Mouse (Mus musculus): Measurements from ENCODE around the gene Tmem107. TPM values are rescaled to one million over a fixed set of nuclear protein-coding genes. Genes with fewer than 3 reads are reported as not detected.
A peak's percentile ranks its signal among the peaks of the same experiment; 100 is the strongest.

The Tmem107 gene
- polyA plus RNA-seq, 1 experiment from 2014 or later = 59.8 TPM

- H3K4me2 ChIP-seq (replicated peaks; ENCODE audit: low read depth, low read length) = peak overlapping the region; percentile 89
- no peaks in the 10 kb centered on the region for H3K36me3 ChIP-seq (ENCODE audit: control insufficient read depth, insufficient read depth, low read length)
- H3K27me3 ChIP-seq (ENCODE audit: control insufficient read depth, insufficient read depth, low read length) = no peaks in the 10 kb centered on the region
- no peak overlapping the region for H3K9ac ChIP-seq (replicated peaks; ENCODE audit: low read depth, low read length)
- H3K4me1 ChIP-seq (ENCODE audit: control insufficient read depth, insufficient read depth, low read length) = peaks cover 12% of the 10 kb centered on the region
- H3K27ac ChIP-seq (ENCODE audit: low read length) = no peak overlapping the region
- peak overlapping the region; percentile 32 for H3K4me3 ChIP-seq (ENCODE audit: low read depth, low read length)
- WGBS = 10% methylated on average over 8 of the region's 8 CpGs
- no peaks in the 10 kb centered on the region for H3K9me3 ChIP-seq (ENCODE audit: control insufficient read depth, low read depth, low read length)
- no peak for ATAC-seq (ENCODE audit: insufficient number of reproducible peaks, insufficient read depth, low FRiP score, low read depth)
These were observed 3.6 kb upstream of the Tmem107 start for GRCm38 (mm10) chr11:69066956-69067355.

GRCm38 (mm10) chr11:69067601-69068000 lies 3.0 kb upstream of the Tmem107 start:
- 45% methylated on average over 6 of the region's 6 CpGs for WGBS

DNA sequence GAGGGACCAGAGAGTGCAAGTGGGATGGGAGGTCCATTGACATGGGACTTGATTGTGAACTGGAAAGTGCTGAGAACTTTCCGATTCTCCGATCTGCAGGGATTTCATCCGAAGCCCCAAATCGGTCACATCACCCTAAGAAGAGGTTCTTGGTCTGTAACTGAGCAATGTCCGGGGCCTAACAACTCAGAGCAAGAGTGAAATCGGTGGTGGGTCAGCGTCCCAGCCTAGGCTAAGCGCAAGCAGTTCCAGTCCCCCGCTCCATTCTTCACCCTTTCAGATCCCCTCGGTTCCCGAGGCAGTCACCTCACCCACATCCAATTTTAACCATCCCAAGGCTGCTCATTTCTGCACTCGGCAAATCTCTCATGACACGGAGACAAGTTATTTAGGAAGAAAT lies 513 bp upstream of the Tmem107 start:
- no peaks in the 10 kb centered on the region for H3K27me3 ChIP-seq (ENCODE audit: control insufficient read depth, insufficient read depth, low read length)
- H3K27ac ChIP-seq (ENCODE audit: low read length) = peak overlapping the region; percentile 95
- H3K9ac ChIP-seq (replicated peaks; ENCODE audit: low read depth, low read length) = peak overlapping the region; percentile 70
- ATAC-seq (ENCODE audit: insufficient number of reproducible peaks, insufficient read depth, low FRiP score, low read depth) = no peak
- H3K9me3 ChIP-seq (ENCODE audit: control insufficient read depth, low read depth, low read length) = no peaks in the 10 kb centered on the region
- WGBS = under 1% methylated on average over 13 of the region's 13 CpGs
- no peaks in the 10 kb centered on the region for H3K36me3 ChIP-seq (ENCODE audit: control insufficient read depth, insufficient read depth, low read length)
- H3K4me1 ChIP-seq (ENCODE audit: control insufficient read depth, insufficient read depth, low read length) = peaks cover 21% of the 10 kb centered on the region
- peak overlapping the region; percentile 52 for H3K4me2 ChIP-seq (replicated peaks; ENCODE audit: low read depth, low read length)
- H3K4me3 ChIP-seq (ENCODE audit: low read depth, low read length) = peak overlapping the region; percentile 60

More at GRCm38 (mm10) chr11:69067601-69068000, 3.0 kb upstream of the Tmem107 start:
- H3K4me3 ChIP-seq (ENCODE audit: low read depth, low read length) = no peak overlapping the region
- H3K27ac ChIP-seq (ENCODE audit: low read length) = no peak overlapping the region
- H3K36me3 ChIP-seq (ENCODE audit: control insufficient read depth, insufficient read depth, low read length) = no peaks in the 10 kb centered on the region
- H3K4me1 ChIP-seq (ENCODE audit: control insufficient read depth, insufficient read depth, low read length) = peaks cover 17% of the 10 kb centered on the region
- no peak overlapping the region for H3K9ac ChIP-seq (replicated peaks; ENCODE audit: low read depth, low read length)
- H3K27me3 ChIP-seq (ENCODE audit: control insufficient read depth, insufficient read depth, low read length) = no peaks in the 10 kb centered on the region
- H3K4me2 ChIP-seq (replicated peaks; ENCODE audit: low read depth, low read length) = no peak overlapping the region
- H3K9me3 ChIP-seq (ENCODE audit: control insufficient read depth, low read depth, low read length) = no peaks in the 10 kb centered on the region
- ATAC-seq (ENCODE audit: insufficient number of reproducible peaks, insufficient read depth, low FRiP score, low read depth) = no peak

- ATAC-seq (ENCODE audit: insufficient number of reproducible peaks, insufficient read depth, low FRiP score, low read depth) = no peak
- Histone ChIP-seq H3K27ac (ENCODE audit: low read length) (peak overlapping the region; percentile 95; the same call in 1 of the 2 replicates), H3K27me3 (ENCODE audit: control insufficient read depth, insufficient read depth, low read length) (no peaks in the 10 kb centered on the region), H3K4me3 (ENCODE audit: low read depth, low read length) (peak overlapping the region; percentile 60), H3K9me3 (ENCODE audit: control insufficient read depth, low read depth, low read length) (no peaks in the 10 kb centered on the region), H3K36me3 (ENCODE audit: control insufficient read depth, insufficient read depth, low read length) (no peaks in the 10 kb centered on the region), H3K9ac (replicated peaks; ENCODE audit: low read depth, low read length) (peak overlapping the region; percentile 70; the same call in 1 of the 2 replicates), H3K4me1 (ENCODE audit: control insufficient read depth, insufficient read depth, low read length) (peaks cover 21% of the 10 kb centered on the region), H3K4me2 (replicated peaks; ENCODE audit: low read depth, low read length) (peak overlapping the region; percentile 52)
- WGBS = 22% methylated on average over 9 of the region's 9 CpGs
These were observed 656 bp downstream of the Tmem107 start for GRCm38 (mm10) chr11:69071262-69071661.

GRCm38 (mm10) chr11:69072234-69072633 lies 1.6 kb downstream of the Tmem107 start:
- peak overlapping the region; percentile 24; the same call in 1 of the 2 replicates for H3K4me3 ChIP-seq (ENCODE audit: low read depth, low read length)
- no peak overlapping the region; the same call in 1 of the 2 replicates for H3K9ac ChIP-seq (replicated peaks; ENCODE audit: low read depth, low read length)
- no peak for ATAC-seq (ENCODE audit: insufficient number of reproducible peaks, insufficient read depth, low FRiP score, low read depth)
- H3K27ac ChIP-seq (ENCODE audit: low read length) = peak overlapping the region; percentile 96
- WGBS = 77% methylated on average over 11 of the region's 11 CpGs
- H3K9me3 ChIP-seq (ENCODE audit: control insufficient read depth, low read depth, low read length) = no peaks in the 10 kb centered on the region
- peak overlapping the region; percentile 45; the same call in 1 of the 2 replicates for H3K4me2 ChIP-seq (replicated peaks; ENCODE audit: low read depth, low read length)
- H3K4me1 ChIP-seq (ENCODE audit: control insufficient read depth, insufficient read depth, low read length) = peaks cover 21% of the 10 kb centered on the region
- no peaks in the 10 kb centered on the region for H3K27me3 ChIP-seq (ENCODE audit: control insufficient read depth, insufficient read depth, low read length)
- no peaks in the 10 kb centered on the region for H3K36me3 ChIP-seq (ENCODE audit: control insufficient read depth, insufficient read depth, low read length)

DNA sequence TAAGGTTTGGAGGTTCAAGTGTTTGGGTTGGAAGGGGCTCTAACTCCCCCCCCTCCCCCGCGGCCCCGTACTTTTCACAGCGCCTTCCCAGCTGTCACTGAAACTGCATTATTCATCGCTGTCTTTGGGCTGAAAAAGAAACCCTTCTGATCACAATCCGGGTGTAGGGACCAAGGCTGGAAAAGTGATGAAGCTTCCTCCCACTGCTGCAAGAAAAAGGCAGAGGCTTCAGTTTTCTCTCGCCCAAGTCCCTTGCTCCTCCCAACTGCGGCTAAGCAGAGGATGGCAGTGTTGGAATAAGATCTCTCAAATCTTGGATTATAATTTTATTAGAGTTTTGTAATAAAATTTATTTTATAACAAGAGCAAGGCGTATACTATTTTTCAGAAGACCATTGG lies 2.1 kb downstream of the Tmem107 start:
- H3K9me3 ChIP-seq (ENCODE audit: control insufficient read depth, low read depth, low read length) = no peaks in the 10 kb centered on the region
- no peak overlapping the region; the same call in 1 of the 2 replicates for H3K9ac ChIP-seq (replicated peaks; ENCODE audit: low read depth, low read length)
- peak overlapping the region; percentile 24 for H3K4me3 ChIP-seq (ENCODE audit: low read depth, low read length)
- peaks cover 19% of the 10 kb centered on the region for H3K4me1 ChIP-seq (ENCODE audit: control insufficient read depth, insufficient read depth, low read length)
- no peaks in the 10 kb centered on the region for H3K27me3 ChIP-seq (ENCODE audit: control insufficient read depth, insufficient read depth, low read length)
- ATAC-seq (ENCODE audit: insufficient number of reproducible peaks, insufficient read depth, low FRiP score, low read depth) = no peak
- H3K36me3 ChIP-seq (ENCODE audit: control insufficient read depth, insufficient read depth, low read length) = no peaks in the 10 kb centered on the region
- WGBS = 3% methylated on average over 9 of the region's 9 CpGs
- H3K27ac ChIP-seq (ENCODE audit: low read length) = peak overlapping the region; percentile 96
- peak overlapping the region; percentile 45 for H3K4me2 ChIP-seq (replicated peaks; ENCODE audit: low read depth, low read length)

DNA sequence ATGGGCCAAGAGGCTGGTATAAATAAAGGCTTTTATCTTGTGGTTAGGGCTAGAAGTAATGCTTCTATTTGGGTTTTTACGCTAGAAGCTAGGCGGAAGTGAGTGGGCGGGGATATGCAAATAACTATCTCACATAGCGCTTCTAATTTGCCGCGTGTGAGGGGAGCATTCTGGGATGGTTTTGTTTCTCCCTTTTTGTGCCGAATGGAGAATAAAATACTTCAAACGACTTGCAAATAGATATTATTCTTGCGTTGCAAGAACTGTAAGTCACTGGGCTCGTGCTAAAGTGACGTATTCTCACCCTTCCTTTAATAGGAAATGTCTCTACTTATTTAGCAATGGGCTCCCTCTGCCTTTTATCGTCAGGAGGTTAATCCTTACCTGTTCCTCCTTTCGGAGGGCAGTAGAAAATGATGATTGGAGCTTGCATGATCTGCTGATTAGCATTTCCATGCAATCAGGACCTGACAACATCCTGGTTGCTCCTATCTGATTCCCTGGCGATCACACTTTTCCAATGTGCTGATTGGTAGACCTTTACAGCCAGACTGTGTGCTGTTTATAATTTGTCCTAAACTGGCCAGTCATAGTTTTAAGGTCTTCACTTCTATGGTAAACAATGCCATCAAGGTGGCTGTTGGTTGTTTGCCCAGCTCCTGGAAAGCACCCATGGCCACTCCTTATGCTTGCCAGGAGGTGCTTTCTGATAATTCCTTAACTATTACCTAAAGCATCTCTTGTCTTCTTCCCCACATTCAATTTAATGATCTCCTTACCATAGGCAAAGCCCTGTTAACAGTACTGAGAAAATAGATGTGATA lies 2.7 kb downstream of the Tmem107 start:
- Histone ChIP-seq H3K27me3 (ENCODE audit: control insufficient read depth, insufficient read depth, low read length) (no peaks in the 10 kb centered on the region), H3K27ac (ENCODE audit: low read length) (peak overlapping the region; percentile 96), H3K4me1 (ENCODE audit: control insufficient read depth, insufficient read depth, low read length) (peaks cover 18% of the 10 kb centered on the region), H3K9ac (replicated peaks; ENCODE audit: low read depth, low read length) (peak overlapping the region; percentile 39; the same call in 1 of the 2 replicates), H3K9me3 (ENCODE audit: control insufficient read depth, low read depth, low read length) (no peaks in the 10 kb centered on the region), H3K4me2 (replicated peaks; ENCODE audit: low read depth, low read length) (peak overlapping the region; percentile 45), H3K4me3 (ENCODE audit: low read depth, low read length) (peak overlapping the region; percentile 24), H3K36me3 (ENCODE audit: control insufficient read depth, insufficient read depth, low read length) (no peaks in the 10 kb centered on the region)
- under 1% methylated on average over 14 of the region's 14 CpGs for WGBS
- peak; percentile 50 for ATAC-seq (ENCODE audit: insufficient number of reproducible peaks, insufficient read depth, low FRiP score, low read depth)

- Histone ChIP-seq H3K9me3 (ENCODE audit: control insufficient read depth, low read depth, low read length) (no peaks in the 10 kb centered on the region), H3K9ac (replicated peaks; ENCODE audit: low read depth, low read length) (no peak overlapping the region), H3K4me1 (ENCODE audit: control insufficient read depth, insufficient read depth, low read length) (peaks cover 18% of the 10 kb centered on the region), H3K27ac (ENCODE audit: low read length) (peak overlapping the region; percentile 96; the same call in 1 of the 2 replicates), H3K4me2 (replicated peaks; ENCODE audit: low read depth, low read length) (0 out of 2 replicates have a peak overlapping the region, but pooled peaks have one; percentile 45), H3K36me3 (ENCODE audit: control insufficient read depth, insufficient read depth, low read length) (no peaks in the 10 kb centered on the region), H3K27me3 (ENCODE audit: control insufficient read depth, insufficient read depth, low read length) (no peaks in the 10 kb centered on the region), H3K4me3 (ENCODE audit: low read depth, low read length) (no peak overlapping the region)
- no peak for ATAC-seq (ENCODE audit: insufficient number of reproducible peaks, insufficient read depth, low FRiP score, low read depth)
- WGBS = 45% methylated on average over 6 of the region's 6 CpGs
These were observed 3.6 kb downstream of the Tmem107 start for GRCm38 (mm10) chr11:69073951-69074775.

Data from stomach, embryonic 14.5 days (tissue).